Mouse (Mus musculus): ENCODE measurements around the gene Ntrk1.

The Ntrk1 gene

DNA sequence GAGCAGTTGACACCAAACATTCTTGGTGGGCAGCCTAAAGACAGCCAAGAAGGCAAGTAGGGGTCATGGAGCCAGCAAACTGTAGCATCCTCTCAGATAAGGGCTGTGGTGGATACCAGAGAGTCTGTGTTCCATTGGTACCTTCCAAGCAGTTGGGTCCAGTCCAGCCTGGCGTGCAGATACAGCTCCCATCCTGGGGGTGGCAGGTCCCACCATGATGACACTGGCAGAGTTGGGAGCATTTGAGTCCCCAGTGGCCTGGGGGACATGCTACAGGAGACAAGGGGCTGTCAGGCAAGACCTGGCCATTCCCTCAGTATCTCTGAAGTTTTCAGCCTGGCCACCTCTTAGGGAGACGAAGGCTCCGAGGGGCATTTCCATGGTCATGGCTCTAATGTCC, 42.4 kb downstream of the Ntrk1 start:
- no peak for DNase-seq (ENCODE audit: low read depth, low spot score)

- DNase-seq (ENCODE audit: low read depth, low spot score), result no peak
Measured at GRCm38 (mm10) chr3:87749977-87750376, 45.0 kb downstream of the Ntrk1 start.

- no peak for DNase-seq (ENCODE audit: low read depth, low spot score)
Measured at GRCm38 (mm10) chr3:87749036-87749435, 45.9 kb downstream of the Ntrk1 start.

DNA sequence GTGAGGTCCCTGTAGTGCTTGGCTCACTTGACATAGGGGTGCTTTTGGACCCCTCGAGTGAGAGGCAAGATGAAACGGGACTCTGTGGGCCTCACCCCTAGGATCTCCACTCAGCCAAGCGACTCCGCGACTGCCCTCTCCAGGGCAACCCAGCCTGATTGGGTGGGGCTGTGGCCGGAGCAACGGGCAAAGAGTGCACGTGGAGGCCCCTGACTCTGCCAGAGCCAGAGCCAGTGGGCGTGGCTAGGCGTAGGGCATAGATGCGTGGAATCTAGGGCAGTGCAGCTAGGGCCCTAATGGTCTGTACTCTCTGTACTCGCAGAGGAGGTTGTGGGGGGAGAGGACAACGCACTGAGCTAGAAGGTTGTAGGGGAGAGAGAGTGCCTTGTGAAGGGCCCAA, 46.5 kb downstream of the Ntrk1 start, which contains the start of gene Lrrc71:
TSS of gene Lrrc71 (minus strand) at position 195 of the 400 bp plus-strand sequence.
- no peak for DNase-seq (ENCODE audit: low read depth, low spot score)

GRCm38 (mm10) chr3:87745036-87745659, 49.8 kb downstream of the Ntrk1 start:
- no peak for DNase-seq (ENCODE audit: low read depth, low spot score)

DNA sequence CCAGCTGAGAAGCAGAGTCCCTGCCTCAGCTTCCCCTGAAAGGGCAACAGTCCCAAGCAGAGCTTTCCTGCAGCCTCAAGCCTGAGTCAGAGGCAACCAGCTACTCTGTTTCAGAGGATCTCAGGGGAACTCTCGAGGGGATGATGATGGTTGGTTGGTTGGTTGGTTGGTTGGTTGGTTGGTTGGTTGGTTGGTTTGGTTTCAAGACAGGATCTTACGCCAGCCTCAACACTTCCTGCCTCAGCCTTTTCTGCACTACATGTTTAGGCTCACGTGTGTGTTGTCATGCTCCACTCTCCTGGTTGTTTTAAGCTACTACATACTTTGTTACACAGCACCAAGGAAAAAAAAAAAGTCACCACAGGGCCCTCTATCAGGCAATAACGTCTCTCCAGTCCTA, 51.0 kb downstream of the Ntrk1 start:
- no peak for DNase-seq (ENCODE audit: low read depth, low spot score)

GRCm38 (mm10) chr3:87742735-87743134, 52.2 kb downstream of the Ntrk1 start:
- DNase-seq (ENCODE audit: low read depth, low spot score), result no peak

DNA sequence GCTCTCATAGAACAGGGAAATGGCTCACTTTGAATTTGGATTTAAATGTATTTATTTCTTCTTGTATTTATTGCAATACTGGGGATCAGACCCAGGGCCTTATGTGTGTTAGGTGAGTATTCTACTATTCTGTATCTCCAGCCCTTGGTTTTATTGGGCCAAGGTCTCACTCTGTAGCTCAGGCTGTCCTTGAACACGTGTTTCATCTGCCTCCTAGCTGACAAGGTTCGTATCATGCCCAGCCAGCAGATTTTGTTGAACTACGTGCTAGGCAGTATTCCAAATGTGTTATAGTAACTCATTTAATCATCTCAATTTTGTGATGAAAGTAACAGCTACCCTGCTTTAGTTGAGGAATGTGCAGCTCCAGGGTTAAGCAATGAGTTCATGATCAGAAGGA, 52.9 kb downstream of the Ntrk1 start:
- no peak for DNase-seq (ENCODE audit: low read depth, low spot score)

DNA sequence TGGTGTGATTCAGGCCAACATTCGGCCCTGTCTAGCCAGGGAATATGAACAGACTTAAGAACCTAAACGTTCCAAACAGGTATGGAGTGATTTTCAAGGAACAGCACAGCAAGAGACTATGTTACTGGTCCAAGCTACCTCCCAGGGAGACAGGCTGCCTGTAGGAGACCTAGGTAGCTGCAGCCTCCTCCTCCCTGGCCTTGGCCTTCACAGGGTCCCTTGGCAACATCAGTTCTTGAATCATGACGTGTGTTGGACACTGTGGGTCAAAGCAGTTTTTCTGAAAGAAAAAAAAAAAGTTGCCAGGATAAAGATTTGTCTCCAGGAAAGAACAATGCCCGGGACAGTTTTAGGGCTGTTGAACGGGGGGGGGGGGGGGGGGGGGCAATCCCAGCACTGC, 56.1 kb downstream of the Ntrk1 start:
- no peak for DNase-seq (ENCODE audit: low read depth, low spot score)

DNA sequence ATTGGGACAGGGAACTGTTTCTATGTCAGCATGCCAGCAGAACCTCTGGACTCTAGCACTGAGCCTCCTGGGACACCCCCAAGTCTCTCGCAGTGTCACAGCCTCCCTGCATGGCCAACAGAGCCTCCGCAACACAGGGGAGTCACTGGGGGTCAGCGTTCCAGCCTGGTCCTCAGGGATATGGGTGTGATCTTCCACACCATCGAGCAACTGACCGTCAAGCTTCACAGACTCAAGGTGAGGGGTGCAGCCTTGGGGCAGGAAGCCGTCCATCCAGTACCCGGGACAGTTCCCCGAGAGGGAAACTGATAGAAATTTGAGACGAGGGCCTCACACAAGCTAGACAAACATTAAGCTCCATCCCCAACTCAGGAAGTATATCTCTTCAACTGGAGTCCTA, 59.6 kb downstream of the Ntrk1 start:
- no peak for DNase-seq (ENCODE audit: low read depth, low spot score)

DNA sequence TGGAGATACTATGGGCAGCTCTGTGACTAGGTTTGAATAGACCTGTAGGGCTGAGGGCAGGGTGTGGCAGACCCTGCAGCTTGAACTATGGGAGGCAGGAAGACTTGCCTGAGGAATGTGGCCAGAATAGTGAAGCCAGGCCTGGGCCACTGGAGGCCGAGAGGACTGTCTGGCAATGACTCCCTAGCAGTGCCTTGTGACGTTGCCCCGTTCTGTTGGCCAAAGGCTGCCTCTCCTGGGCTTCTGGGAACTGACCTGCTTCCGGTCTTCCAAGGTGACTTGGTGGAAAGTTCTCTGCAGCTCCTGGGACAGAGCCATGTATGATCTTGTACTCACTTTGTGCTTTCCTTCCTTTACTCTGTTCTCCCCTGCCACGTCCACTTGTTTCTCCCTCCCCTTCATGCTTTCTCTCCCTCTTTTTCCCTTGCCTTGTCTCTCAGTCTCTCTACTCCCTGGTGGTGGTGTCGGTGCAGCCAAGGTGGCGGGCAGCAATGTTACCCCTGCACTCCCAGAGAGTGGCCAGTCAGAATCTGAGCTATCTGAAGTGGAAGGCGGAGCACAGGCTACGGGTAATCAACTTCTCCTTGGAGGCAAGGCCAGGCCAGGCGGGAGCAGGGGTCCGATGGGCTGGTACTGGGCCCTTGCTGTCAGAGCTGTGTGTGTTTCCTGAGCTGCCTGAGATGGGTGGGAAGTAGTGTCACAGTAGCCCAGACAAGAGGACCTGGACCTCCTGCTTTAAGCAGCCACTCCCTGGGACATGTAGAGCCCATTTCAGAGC, 60.8 kb downstream of the Ntrk1 start:
- no peak for DNase-seq (ENCODE audit: low read depth, low spot score)

DNA sequence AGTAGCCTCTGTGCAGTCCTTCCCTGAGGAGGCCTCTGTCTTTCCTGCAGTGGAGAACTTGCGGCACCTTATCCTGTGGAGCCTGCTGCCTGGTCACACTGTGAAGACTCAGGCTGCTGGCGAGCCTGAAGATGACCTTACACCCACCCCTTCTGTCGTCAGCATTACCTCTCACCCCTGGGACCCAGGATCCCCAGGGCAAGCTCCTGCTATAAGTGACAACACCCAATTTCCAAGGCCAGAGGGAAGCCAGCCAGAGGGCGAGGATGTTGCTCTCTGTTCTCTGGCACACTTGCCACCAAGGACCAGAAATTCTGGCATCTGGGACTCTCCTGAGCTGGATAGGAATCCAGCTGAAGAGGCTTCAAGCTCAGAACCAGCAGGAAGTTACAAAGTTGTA, 61.9 kb downstream of the Ntrk1 start:
- DNase-seq (ENCODE audit: low read depth, low spot score), result no peak

- no peak for DNase-seq (ENCODE audit: low read depth, low spot score)
Measured at GRCm38 (mm10) chr3:87728696-87729095, 66.3 kb downstream of the Ntrk1 start.
